Mouse (Mus musculus): Measurements from ENCODE around the gene Eif2b2.

DNA sequence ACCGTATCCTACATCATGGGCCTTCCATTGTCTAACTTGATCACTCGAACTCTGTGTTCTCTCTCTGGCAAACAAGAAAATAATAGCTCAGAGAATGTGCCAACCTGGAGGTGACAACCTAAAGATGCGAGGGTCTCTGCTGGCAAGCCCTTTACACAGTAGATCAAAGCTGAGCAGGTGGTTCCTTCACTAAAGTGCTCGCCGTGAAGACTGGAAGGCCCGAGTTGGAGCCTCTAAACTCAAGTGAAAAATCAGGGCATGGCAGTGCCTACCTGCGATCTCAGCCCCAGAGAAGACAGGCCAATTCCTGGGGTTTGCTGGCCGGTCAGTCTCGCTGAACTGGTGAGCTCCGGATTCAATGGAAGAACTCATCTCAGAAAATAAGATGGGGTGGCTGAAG, 26.1 kb upstream of the Eif2b2 start:
- TF ChIP-seq CTCF (IDR thresholded peaks at IDR 0.05), result no peak
- no peak for TF ChIP-seq EP300 (IDR thresholded peaks at IDR 0.05)

Data from lung, postnatal 0 days (tissue).